Mouse (Mus musculus) stomach, embryonic 16.5 days (tissue): ENCODE measurements around the gene Pik3r2. TPM values are rescaled to one million over a fixed set of nuclear protein-coding genes. Genes with fewer than 3 reads are reported as not detected.

Source experiments
- ATAC-seq: fragments of 200-750 bp; cut with Nextera tagmentation; 2 replicates; pipeline ENCODE4 v1.8.0; 2017; ENCODE audit warnings: moderate number of reproducible peaks, moderate TSS enrichment; ENCODE audit not compliant: insufficient read depth, low FRiP score
- H3K27ac ChIP-seq: fragments of 300-500 bp; sonication (generic); 2 replicates; pipeline ENCODE4 v1.5.1; 2014; ENCODE audit warnings: low read length
- H3K27me3 ChIP-seq: fragments of 300-500 bp; sonication (generic); 2 replicates; pipeline ENCODE4 v1.6.1; 2014; ENCODE audit warnings: low read length, control low read depth, mixed read lengths; ENCODE audit not compliant: control insufficient read depth, insufficient read depth
- H3K36me3 ChIP-seq: fragments of 300-500 bp; sonication (generic); 2 replicates; pipeline ENCODE4 v1.6.1; 2014; ENCODE audit warnings: low read length; ENCODE audit not compliant: control insufficient read depth, insufficient read depth
- H3K4me1 ChIP-seq: fragments of 300-500 bp; sonication (generic); 2 replicates; pipeline ENCODE4 v1.6.1; 2014; ENCODE audit warnings: low read length, control low read depth, mixed read lengths; ENCODE audit not compliant: control insufficient read depth, insufficient read depth
- H3K4me2 ChIP-seq: fragments of 300-500 bp; sonication (generic); 2 replicates; pipeline ENCODE4 v1.6.1; 2014; ENCODE audit warnings: low read depth, low read length, mixed read lengths
- H3K4me3 ChIP-seq: fragments of 300-500 bp; sonication (generic); replicated peaks from 2 replicates; pipeline ENCODE4 v1.5.1; 2014; ENCODE audit warnings: mild to moderate bottlenecking, low read length
- H3K9ac ChIP-seq: fragments of 300-500 bp; sonication (generic); 2 replicates; pipeline ENCODE4 v1.6.1; 2014; ENCODE audit warnings: low read length
- H3K9me3 ChIP-seq: fragments of 300-500 bp; sonication (generic); replicated peaks from 2 replicates; pipeline ENCODE4 v1.6.1; 2016; ENCODE audit warnings: low read length, control low read depth; ENCODE audit not compliant: control insufficient read depth
- WGBS: fragments of 180-500 bp; shearing (Covaris S2); extraction: QIAGEN DNeasy Blood & Tissue Kit; methylation state at CpG from one replicate; pipeline ENCODE4 v1.1.7; 2014; 5-methylcytosine and 5-hydroxymethylcytosine counted together
- polyA plus RNA-seq: library from polyadenylated mRNA; unstranded; fragments of >200 nt; fragmentation: Nextera tagmentation; extraction: Ambion mirVana; gene quantifications from 2 replicates; pipeline ENCODE4 v1.2.1, GENCODE M21; 2015

Pik3r2 gene
- polyA plus RNA-seq, 1 experiment from 2014 or later, result 57.6 TPM

DNA sequence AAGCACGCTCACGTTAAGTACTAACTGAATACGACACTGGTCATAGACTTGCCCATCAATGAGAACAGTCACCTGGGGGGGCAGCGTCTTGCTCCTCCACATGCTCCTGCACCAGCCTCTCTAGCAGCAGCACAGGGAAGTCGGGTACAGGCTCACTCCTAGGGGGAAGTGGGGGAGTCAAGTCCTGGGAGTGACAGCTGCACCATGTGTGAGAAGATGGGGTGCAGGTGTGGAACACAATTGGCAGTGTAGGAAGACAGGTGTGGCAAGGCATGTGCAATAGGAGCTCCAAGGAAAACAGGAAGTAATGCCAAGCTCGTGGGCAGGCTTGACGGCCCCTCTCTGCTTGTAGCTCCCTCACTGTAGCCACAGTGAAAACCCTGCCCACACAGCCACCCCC is 5.3 kb downstream of the Pik3r2 start:
- Histone ChIP-seq H3K4me3 (no peak overlapping the region), H3K4me1 (peaks cover 54% of the 10 kb centered on the region), H3K27ac (no peak overlapping the region), H3K9ac (no peak overlapping the region), H3K9me3 (no peaks in the 10 kb centered on the region), H3K36me3 (peaks cover 41% of the 10 kb centered on the region), H3K27me3 (no peaks in the 10 kb centered on the region), H3K4me2 (no peak overlapping the region)
- WGBS, result 84% methylated on average over 7 of the region's 7 CpGs
- ATAC-seq, result no peak

DNA sequence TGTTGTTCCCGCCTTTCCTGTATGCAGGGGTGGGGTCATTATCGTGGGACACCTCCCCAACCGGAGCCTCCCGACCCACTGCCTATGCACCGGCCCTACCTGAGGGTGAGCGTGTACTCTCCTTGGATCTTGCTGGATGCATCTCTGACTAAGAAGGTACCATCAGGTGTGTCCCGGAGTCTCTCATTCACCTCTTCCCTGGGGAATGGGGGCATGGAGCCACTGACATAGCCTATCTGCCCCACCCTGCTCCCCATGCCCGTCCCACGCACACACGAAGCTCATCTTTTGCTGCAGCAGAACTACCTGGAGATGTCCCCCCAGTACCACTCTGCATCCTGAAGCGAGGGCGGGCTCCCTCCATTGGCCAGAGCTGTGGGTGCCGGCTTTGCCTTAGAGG is 5.8 kb downstream of the Pik3r2 start:
- H3K4me2 ChIP-seq, result no peak overlapping the region
- no peak for ATAC-seq
- 90% methylated on average over 13 of the region's 13 CpGs for WGBS
- H3K9ac ChIP-seq, result no peak overlapping the region
- H3K4me3 ChIP-seq, result no peak overlapping the region
- no peaks in the 10 kb centered on the region for H3K9me3 ChIP-seq
- peaks cover 53% of the 10 kb centered on the region for H3K4me1 ChIP-seq
- no peak overlapping the region for H3K27ac ChIP-seq
- peaks cover 41% of the 10 kb centered on the region for H3K36me3 ChIP-seq
- no peaks in the 10 kb centered on the region for H3K27me3 ChIP-seq

DNA sequence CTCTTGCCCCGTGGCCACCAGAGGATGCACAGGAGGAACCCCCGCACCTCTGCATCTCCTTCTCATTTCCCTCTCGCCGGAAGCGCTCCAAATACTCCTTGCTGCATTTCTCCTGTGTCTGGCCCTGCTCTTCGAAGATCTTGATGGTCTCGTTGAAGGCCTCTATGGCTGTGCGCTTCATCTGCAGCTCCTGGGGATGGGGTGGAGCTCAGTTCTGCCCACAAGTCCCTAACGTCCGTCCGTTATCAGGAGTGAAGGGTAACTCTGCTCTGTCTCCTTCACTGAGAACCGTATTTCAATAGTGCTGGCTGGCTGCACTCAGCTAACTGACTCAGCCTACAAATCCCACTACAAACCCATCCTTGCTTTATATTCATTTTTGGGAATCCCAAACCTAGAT is 6.7 kb downstream of the Pik3r2 start:
- Histone ChIP-seq H3K36me3 (peaks cover 41% of the 10 kb centered on the region), H3K27ac (no peak overlapping the region), H3K4me2 (no peak overlapping the region), H3K4me3 (no peak overlapping the region), H3K4me1 (peaks cover 51% of the 10 kb centered on the region), H3K9me3 (no peaks in the 10 kb centered on the region), H3K27me3 (no peaks in the 10 kb centered on the region), H3K9ac (no peak overlapping the region)
- ATAC-seq, result no peak
- 69% methylated on average over 12 of the region's 12 CpGs for WGBS

DNA sequence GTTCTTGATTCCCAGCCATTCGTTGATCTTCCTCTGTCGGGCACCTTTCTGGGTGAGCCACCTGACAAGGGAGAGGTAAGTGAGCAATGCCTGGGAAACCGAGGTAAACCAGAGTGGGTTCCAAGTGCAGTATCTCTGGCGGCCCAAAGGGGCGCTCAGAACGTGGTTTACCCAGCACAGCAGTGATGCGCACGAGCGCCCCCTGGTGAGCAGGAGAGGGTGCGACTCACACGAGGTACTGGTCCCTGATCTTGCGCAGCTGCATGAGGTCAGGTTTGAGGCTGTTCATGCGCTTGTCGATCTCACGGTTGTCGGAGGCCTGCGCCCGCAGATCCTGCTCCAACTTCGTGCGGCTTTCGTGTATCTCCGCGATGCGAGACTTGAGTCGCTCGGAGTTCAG is 7.2 kb downstream of the Pik3r2 start:
- 4% methylated on average over 26 of the region's 26 CpGs for WGBS
- Histone ChIP-seq H3K9ac (no peak overlapping the region), H3K4me3 (no peak overlapping the region), H3K4me1 (peaks cover 49% of the 10 kb centered on the region), H3K27me3 (no peaks in the 10 kb centered on the region), H3K9me3 (no peaks in the 10 kb centered on the region), H3K27ac (no peak overlapping the region), H3K4me2 (no peak overlapping the region), H3K36me3 (peaks cover 41% of the 10 kb centered on the region)
- peak; percentile 54 for ATAC-seq

DNA sequence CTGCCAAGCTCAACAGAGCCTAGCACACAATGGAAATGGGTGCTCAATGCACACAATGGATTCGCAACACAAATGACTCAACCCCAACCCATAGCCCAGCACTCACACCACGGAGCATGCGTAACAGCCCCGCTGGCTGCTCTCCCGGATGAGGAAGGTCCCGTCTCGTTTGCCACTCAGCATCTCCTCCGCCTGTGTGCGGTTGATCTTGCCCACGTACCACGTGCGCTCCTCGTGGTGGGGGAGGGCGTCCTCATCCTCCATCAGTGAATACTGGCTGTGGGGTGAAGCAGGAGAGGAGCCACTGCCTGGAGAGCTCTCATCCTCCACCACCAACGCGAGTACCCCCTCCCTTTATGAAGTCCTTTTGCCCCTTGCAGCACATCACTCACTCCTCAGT is 7.6 kb downstream of the Pik3r2 start:
- Histone ChIP-seq H3K4me2 (no peak overlapping the region), H3K4me3 (no peak overlapping the region), H3K9ac (no peak overlapping the region), H3K27ac (no peak overlapping the region), H3K27me3 (no peaks in the 10 kb centered on the region), H3K9me3 (no peaks in the 10 kb centered on the region), H3K4me1 (peaks cover 48% of the 10 kb centered on the region), H3K36me3 (peaks cover 39% of the 10 kb centered on the region)
- ATAC-seq, result no peak
- WGBS, result 81% methylated on average over 16 of the region's 16 CpGs

DNA sequence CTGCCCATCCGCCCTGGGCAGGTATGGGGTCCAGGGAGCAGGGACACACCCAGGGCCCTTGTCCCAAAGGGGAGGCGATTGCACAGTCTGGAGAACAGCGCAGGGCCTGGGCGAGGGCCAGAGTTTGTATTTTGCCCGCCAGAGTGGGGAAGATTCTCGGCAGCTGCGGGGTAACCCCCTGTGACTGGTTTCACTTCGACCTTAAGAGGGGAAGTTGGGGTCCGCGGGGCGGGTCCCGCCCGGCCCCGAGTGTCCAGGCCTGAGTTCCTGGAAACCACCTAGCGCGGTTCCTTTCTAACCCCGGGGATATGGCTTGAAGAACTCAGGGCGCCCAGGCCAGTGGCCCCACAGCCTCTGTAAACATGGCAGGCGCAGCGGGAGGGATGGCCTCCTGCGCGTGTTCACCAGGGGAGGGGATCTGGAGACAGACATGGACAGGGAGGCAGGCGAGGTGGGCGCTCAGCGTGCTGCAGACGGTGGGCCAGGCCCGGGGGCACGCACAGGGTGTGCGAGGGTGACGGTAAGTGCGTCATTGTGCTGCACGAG is 8.2 kb downstream of the Pik3r2 start:
- H3K4me3 ChIP-seq, result no peak overlapping the region
- no peaks in the 10 kb centered on the region for H3K9me3 ChIP-seq
- no peak overlapping the region for H3K4me2 ChIP-seq
- WGBS, result 94% methylated on average over 32 of the region's 32 CpGs
- peaks cover 44% of the 10 kb centered on the region for H3K4me1 ChIP-seq
- H3K36me3 ChIP-seq, result peaks cover 39% of the 10 kb centered on the region
- ATAC-seq, result no peak
- H3K27me3 ChIP-seq, result no peaks in the 10 kb centered on the region
- H3K9ac ChIP-seq, result no peak overlapping the region
- H3K27ac ChIP-seq, result 0 out of 2 replicates have a peak overlapping the region, but pooled peaks have one; percentile 6

DNA sequence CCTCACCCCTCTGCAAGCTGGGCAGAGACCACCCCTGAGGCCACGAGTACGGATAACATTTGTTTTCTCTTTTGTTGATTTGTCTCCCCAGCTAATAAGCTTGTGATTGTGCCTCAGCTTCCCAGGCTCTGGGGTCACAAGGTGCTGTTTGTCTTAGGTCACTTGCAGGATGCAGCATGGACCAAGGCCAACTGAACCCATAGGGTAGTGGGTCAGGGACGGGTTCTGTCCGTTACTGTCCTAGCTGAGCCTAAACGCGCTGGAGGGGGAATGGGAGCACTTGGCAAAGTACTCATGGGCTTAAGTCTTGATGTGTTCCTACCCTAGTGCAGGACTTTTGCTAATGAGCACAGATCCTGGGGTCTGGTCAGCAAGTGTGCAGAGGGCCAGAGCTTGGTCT is 9.0 kb downstream of the Pik3r2 start:
- peak overlapping the region; percentile 80; the same call in 1 of the 2 replicates for H3K9ac ChIP-seq
- ATAC-seq, result no peak
- H3K36me3 ChIP-seq, result peaks cover 39% of the 10 kb centered on the region
- peak overlapping the region; percentile 90; the same call in 1 of the 2 replicates for H3K27ac ChIP-seq
- peaks cover 40% of the 10 kb centered on the region for H3K4me1 ChIP-seq
- H3K4me3 ChIP-seq, result no peak overlapping the region
- H3K9me3 ChIP-seq, result no peaks in the 10 kb centered on the region
- 84% methylated on average over 6 of the region's 6 CpGs for WGBS
- no peaks in the 10 kb centered on the region for H3K27me3 ChIP-seq
- no peak overlapping the region for H3K4me2 ChIP-seq

DNA sequence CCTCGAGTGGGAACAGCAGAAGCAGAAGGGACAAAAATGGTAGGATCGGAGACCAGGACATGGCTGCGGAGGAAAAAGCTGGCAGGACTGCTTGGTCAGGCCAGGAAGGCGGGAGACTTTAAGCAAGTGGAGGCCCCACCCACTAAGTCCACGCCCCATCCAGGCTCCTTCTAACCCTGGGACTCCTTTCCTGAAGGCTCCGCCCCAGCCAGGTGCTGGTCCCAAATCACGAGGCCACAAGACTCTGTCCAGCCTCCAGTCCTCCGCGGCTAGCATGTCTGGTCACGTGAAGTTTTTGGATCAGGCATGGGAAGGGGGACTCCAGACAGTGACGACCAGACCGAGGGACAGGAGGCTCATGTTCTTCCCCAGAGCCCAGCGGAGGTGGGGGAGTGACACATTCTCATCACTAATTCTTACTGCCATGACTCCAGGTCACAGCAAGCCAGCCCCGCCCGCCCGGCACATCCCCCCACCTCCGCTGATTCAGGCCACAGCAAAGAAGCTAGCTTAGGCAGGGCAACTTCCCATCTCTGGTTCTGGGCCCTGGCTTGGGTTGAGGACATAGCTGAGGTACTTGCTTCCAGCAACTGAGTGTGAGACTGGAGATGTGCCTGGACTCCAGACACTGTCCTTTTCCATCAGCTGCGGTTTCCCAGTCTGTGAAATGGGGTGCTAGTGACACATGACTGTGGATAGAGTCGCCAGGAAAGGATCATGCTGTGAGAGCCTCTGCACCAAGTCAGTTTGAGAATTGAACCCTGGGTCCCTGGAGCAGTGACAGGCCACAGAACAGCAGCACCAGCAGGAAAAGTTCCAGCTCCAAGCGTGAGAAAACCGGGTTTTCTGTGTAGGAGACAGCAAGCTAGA is 9.7 kb downstream of the Pik3r2 start:
- Histone ChIP-seq H3K27ac (peak overlapping the region; percentile 90), H3K9me3 (no peaks in the 10 kb centered on the region), H3K4me2 (peak overlapping the region; percentile 95), H3K4me3 (peak overlapping the region; percentile 59), H3K36me3 (peaks cover 35% of the 10 kb centered on the region), H3K4me1 (peaks cover 34% of the 10 kb centered on the region), H3K9ac (peak overlapping the region; percentile 80), H3K27me3 (no peaks in the 10 kb centered on the region)
- WGBS, result 10% methylated on average over 21 of the region's 21 CpGs
- peak; percentile 74 for ATAC-seq

DNA sequence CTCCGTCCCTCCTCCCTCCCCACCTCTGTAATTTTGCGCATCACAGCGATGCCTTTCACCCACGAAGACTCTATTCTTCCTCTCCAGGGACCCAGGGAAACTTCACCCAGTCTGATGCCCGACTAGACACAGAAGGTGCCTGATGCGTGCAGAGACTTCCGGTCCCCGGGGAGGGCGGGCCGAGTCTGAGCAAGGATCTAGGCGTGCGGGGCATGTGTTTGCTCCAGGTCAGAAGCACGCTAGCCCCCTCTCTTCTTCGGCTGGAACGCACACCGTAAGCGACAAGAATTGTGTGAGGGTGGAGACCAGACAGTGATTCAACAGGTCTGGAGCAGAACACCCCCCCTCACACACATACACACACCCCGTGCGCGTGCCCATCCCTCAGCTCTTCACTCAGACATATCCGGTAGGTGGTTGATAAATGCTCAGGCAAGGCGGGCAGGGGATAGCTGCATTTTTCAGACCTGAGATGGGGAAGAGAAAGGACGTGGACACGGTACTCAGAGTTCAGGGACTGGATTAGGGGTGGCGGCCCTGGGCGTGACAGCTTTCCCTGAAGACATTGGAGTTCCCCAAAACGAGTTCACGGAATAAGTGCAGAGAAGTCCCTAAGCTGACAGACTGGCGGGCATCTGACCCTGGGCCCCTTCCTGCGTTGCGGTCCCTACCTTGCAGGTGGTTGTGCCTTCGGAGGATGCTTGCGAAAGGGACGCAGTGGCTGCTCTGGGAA is 10.5 kb downstream of the Pik3r2 start:
- ATAC-seq, result no peak
- peaks cover 40% of the 10 kb centered on the region for H3K4me1 ChIP-seq
- 1% methylated on average over 34 of the region's 34 CpGs for WGBS
- peak overlapping the region; percentile 80 for H3K9ac ChIP-seq
- peak overlapping the region; percentile 95 for H3K4me2 ChIP-seq
- no peaks in the 10 kb centered on the region for H3K27me3 ChIP-seq
- H3K36me3 ChIP-seq, result peaks cover 27% of the 10 kb centered on the region
- peak overlapping the region; percentile 59 for H3K4me3 ChIP-seq
- no peaks in the 10 kb centered on the region for H3K9me3 ChIP-seq
- peak overlapping the region; percentile 90 for H3K27ac ChIP-seq
